Mouse (Mus musculus) limb, embryonic 15.5 days (tissue): ENCODE results near the gene Tmem39a. TPM values are rescaled to one million over a fixed set of nuclear protein-coding genes. Genes with fewer than 3 reads are reported as not detected.

ENCODE experiments used
- polyA plus RNA-seq: library from polyadenylated mRNA; unstranded; fragments of >200 nt; fragmentation: Nextera tagmentation; extraction: Ambion mirVana; gene quantifications from 2 replicates; pipeline ENCODE4 v1.2.1, GENCODE M21; 2015

Gene Tmem39a
- polyA plus RNA-seq, 1 experiment from 2014 or later: 161 TPM

Other genes starting within 250 kb of the Tmem39a start
- gene Maats1, start 216.6 kb upstream of the Tmem39a start, polyA plus RNA-seq: 0.11 TPM in 1 of 2 replicates, not detected in the other
- 104 and 121 TPM in 2 replicates for gene Cox17, start 211.7 kb upstream of the Tmem39a start, polyA plus RNA-seq
- gene Gm21987, start 211.7 kb upstream of the Tmem39a start, polyA plus RNA-seq: 0.55 TPM in 1 of 2 replicates, not detected in the other
- 3.2 and 8.5 TPM in 2 replicates for gene Popdc2, start 196.5 kb upstream of the Tmem39a start, polyA plus RNA-seq
- gene Pla1a, start 125.6 kb upstream of the Tmem39a start, polyA plus RNA-seq: 0.67 and 0.93 TPM in 2 replicates
- gene Adprh, start 106.0 kb upstream of the Tmem39a start, polyA plus RNA-seq: 106 TPM in 2 replicates
- 0.35 and 0.38 TPM in 2 replicates for gene Cd80, start 103.1 kb upstream of the Tmem39a start, polyA plus RNA-seq
- 26.6 and 28.3 TPM in 2 replicates for gene Timmdc1, start 36.0 kb upstream of the Tmem39a start, polyA plus RNA-seq
- gene Poglut1, start 8.4 kb upstream of the Tmem39a start, polyA plus RNA-seq: 53.1 and 58.5 TPM in 2 replicates
- gene Arhgap31, start 154.6 kb downstream of the Tmem39a start, polyA plus RNA-seq: 14.5 and 16.2 TPM in 2 replicates
- gene B4galt4, start 183.6 kb downstream of the Tmem39a start, polyA plus RNA-seq: 26.4 and 26.5 TPM in 2 replicates
- 127 and 130 TPM in 2 replicates for gene Upk1b, start 241.6 kb downstream of the Tmem39a start, polyA plus RNA-seq